ENCODE assay signal across 20 mouse cellular contexts in genomic region chr8:89514270-89514669, GRCm38 (mm10).
DNase-seq lines count a peak whose midpoint lies in the region; ATAC-seq and TF ChIP-seq lines count a peak whose summit lies in the region.
"Had no signal": no experiment of that assay in that cellular context is flagged by ENCODE, and none has a peak within 500 bp of the region (broad histone marks: within the 10 kb centered on the region; RNA-seq: fewer than 3 reads in every experiment).

No protein-coding gene starts in this region.

- no peak overlapping the region for H3K9ac ChIP-seq in midbrain, postnatal 0 days (replicated peaks; ENCODE audit: low read length, poor library complexity, severe bottlenecking)
- no peak overlapping the region for H3K9ac ChIP-seq in midbrain, embryonic 16.5 days (ENCODE audit: low read depth, low read length)
- H3K9ac ChIP-seq: embryonic facial prominence, embryonic 15.5 days; hindbrain, embryonic 12.5 days; intestine, embryonic 15.5 days; liver, embryonic 12.5 days; lung, embryonic 15.5 days; midbrain, embryonic 15.5 days; neural tube, embryonic 12.5 days had no signal

- no peak overlapping the region for H3K4me3 ChIP-seq in midbrain, postnatal 0 days (ENCODE audit: low read depth, low read length)
- no peak overlapping the region for H3K4me3 ChIP-seq in midbrain, embryonic 16.5 days (ENCODE audit: low read depth, low read length)
- H3K4me3 ChIP-seq: embryonic facial prominence, embryonic 15.5 days; hindbrain, embryonic 12.5 days; intestine, embryonic 15.5 days; liver, embryonic 12.5 days; lung, embryonic 15.5 days; midbrain, embryonic 15.5 days; neural tube, embryonic 12.5 days had no signal

- no peak for ATAC-seq in midbrain, postnatal 0 days (ENCODE audit: low FRiP score)
- no peak for ATAC-seq in midbrain, embryonic 16.5 days
- no peak for ATAC-seq in cerebellum, adult (ENCODE audit: insufficient number of reproducible peaks, low FRiP score, low TSS enrichment)
- ATAC-seq: intestine, embryonic 15.5 days; liver, embryonic 12.5 days; midbrain, embryonic 15.5 days had no signal

- no peaks in the 10 kb centered on the region for H3K9me3 ChIP-seq in midbrain, postnatal 0 days (ENCODE audit: low read length)
- no peaks in the 10 kb centered on the region for H3K9me3 ChIP-seq in midbrain, embryonic 16.5 days (replicated peaks; ENCODE audit: control insufficient read depth, low read length, poor library complexity, severe bottlenecking)
- H3K9me3 ChIP-seq: embryonic facial prominence, embryonic 15.5 days; hindbrain, embryonic 12.5 days; intestine, embryonic 15.5 days; liver, embryonic 12.5 days; lung, embryonic 15.5 days; midbrain, embryonic 15.5 days; neural tube, embryonic 12.5 days had no signal

- H3K4me2 ChIP-seq in midbrain, postnatal 0 days (ENCODE audit: low read depth, low read length, poor library complexity, severe bottlenecking), result no peak overlapping the region
- H3K4me2 ChIP-seq in midbrain, embryonic 16.5 days (ENCODE audit: low read length), result no peak overlapping the region
- H3K4me2 ChIP-seq: embryonic facial prominence, embryonic 15.5 days; hindbrain, embryonic 12.5 days; intestine, embryonic 15.5 days; liver, embryonic 12.5 days; lung, embryonic 15.5 days; midbrain, embryonic 15.5 days; neural tube, embryonic 12.5 days had no signal

- intact Hi-C loops in left cerebral cortex, postnatal 25 days (cut with DNase I), result no loop called here

- peak; percentile 14 for DNase-seq in midbrain, postnatal 0 days (ENCODE audit: low spot score)
- peak; percentile 56 to 85 for DNase-seq in layer of hippocampus, adult 18-20 months (ENCODE audit: low spot score in 2 of 2)
- peak; percentile 33 to 60 for DNase-seq in left cerebral cortex, postnatal 25 days (ENCODE audit: low spot score in 2 of 2)
- no peak for DNase-seq in urinary bladder, postnatal 36 days (ENCODE audit: low spot score in 2 of 2)
- DNase-seq in liver, result no peak
- DNase-seq: adrenal gland, adult 8-10 months; cerebellum, adult 9-10 months; heart, adult 18-20 months; kidney, postnatal 10 days; spleen, adult 18-20 months; thymus, postnatal 4 days had no signal

- H3K27ac ChIP-seq in midbrain, postnatal 0 days (ENCODE audit: low read depth, low read length), result no peak overlapping the region
- H3K27ac ChIP-seq in midbrain, embryonic 16.5 days (ENCODE audit: low read length), result no peak overlapping the region
- H3K27ac ChIP-seq: embryonic facial prominence, embryonic 15.5 days; hindbrain, embryonic 12.5 days; intestine, embryonic 15.5 days; liver, embryonic 12.5 days; lung, embryonic 15.5 days; midbrain, embryonic 15.5 days; neural tube, embryonic 12.5 days had no signal

- H3K4me1 ChIP-seq in midbrain, postnatal 0 days (ENCODE audit: insufficient read depth, low read length), result no peaks in the 10 kb centered on the region
- no peaks in the 10 kb centered on the region; the same call in 1 of the 2 replicates for H3K4me1 ChIP-seq in midbrain, embryonic 16.5 days (ENCODE audit: control insufficient read depth, insufficient read depth, low read length)
- H3K4me1 ChIP-seq: embryonic facial prominence, embryonic 15.5 days; intestine, embryonic 15.5 days; liver, embryonic 12.5 days; lung, embryonic 15.5 days; midbrain, embryonic 15.5 days; neural tube, embryonic 12.5 days had no signal

- WGBS in midbrain, postnatal 0 days, result 86% methylated on average over 3 of the region's 3 CpGs
- 85% methylated on average over 3 of the region's 3 CpGs for WGBS in midbrain, embryonic 16.5 days

- no peaks in the 10 kb centered on the region for H3K27me3 ChIP-seq in midbrain, postnatal 0 days (ENCODE audit: insufficient read depth, low read length)
- H3K27me3 ChIP-seq in midbrain, embryonic 16.5 days (ENCODE audit: control insufficient read depth, insufficient read depth, low read depth, low read length), result no peaks in the 10 kb centered on the region
- H3K27me3 ChIP-seq: embryonic facial prominence, embryonic 15.5 days; hindbrain, embryonic 12.5 days; intestine, embryonic 15.5 days; liver, embryonic 12.5 days; lung, embryonic 15.5 days; midbrain, embryonic 15.5 days; neural tube, embryonic 12.5 days had no signal

- H3K36me3 ChIP-seq in midbrain, postnatal 0 days (ENCODE audit: insufficient read depth, low read length), result no peaks in the 10 kb centered on the region
- H3K36me3 ChIP-seq in midbrain, embryonic 16.5 days (ENCODE audit: control insufficient read depth, insufficient read depth, low read length), result no peaks in the 10 kb centered on the region
- H3K36me3 ChIP-seq: embryonic facial prominence, embryonic 15.5 days; hindbrain, embryonic 12.5 days; intestine, embryonic 15.5 days; liver, embryonic 12.5 days; lung, embryonic 15.5 days; midbrain, embryonic 15.5 days; neural tube, embryonic 12.5 days had no signal

- no peak for TF ChIP-seq CTCF in midbrain, postnatal 0 days (IDR thresholded peaks at IDR 0.05)

Comparison
In these comparisons a context has a peak if more than half of its experiments do, and no peak if none do; other contexts are left out.
1. DNase-seq: peak in midbrain, postnatal 0 days (single experiment), layer of hippocampus, adult 18-20 months (2 of 2) and left cerebral cortex, postnatal 25 days (2 of 2); none in urinary bladder, postnatal 36 days (0 of 2) and liver (single experiment).